In the genomic region with DNA sequence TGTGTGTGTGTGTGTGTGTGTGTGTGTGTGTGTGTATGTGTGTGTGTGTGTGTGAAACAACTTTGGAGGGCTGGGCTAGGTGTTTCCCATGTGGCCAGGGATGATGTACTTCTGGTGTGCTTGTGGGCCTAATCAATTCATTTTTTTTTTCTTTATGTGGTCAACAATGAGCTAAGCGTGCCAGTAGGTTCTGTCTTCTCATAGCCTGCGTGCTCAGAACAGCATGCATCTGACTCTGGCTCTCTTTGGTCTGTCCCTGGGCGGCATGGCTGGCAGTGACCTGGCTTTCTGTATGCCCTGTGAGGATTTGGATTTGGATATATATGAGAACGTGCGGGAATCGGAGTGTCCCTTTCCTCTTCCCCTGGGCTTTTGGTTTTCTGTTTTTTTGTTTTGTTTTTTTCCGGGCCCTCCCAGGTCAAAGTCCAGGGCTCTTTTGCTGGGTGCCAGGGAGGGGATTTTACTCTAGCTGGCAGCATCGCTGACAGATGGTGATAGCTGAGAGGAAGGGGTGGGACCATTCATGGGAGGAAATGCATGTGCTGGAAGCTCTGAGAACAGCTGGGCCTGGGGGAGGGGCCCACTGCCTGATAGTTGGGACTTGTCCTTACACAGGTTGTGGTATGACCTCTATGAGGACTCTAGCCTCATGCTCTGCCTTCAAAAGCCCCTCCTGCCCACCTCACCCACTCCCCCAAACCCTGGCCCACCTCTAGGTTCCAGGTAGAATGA, we compare ENCODE assay signal across 1 mouse cellular context.
A peak's percentile ranks its signal among the peaks of the same experiment; 100 is the strongest.
TF ChIP-seq lines count a peak whose summit lies in the region.

No protein-coding gene starts in this region.

TF ChIP-seq in MEL, 35 proteins besides CTCF, POLR2A, EP300 and RAD21 (continued from another document):
- TF ChIP-seq ZNF384 (IDR thresholded peaks at IDR 0.05; ENCODE audit: low read depth, low read length) (no peak), USF1 (IDR thresholded peaks at IDR 0.05; ENCODE audit: low read depth, low read length) (no peak), TAL1 (IDR thresholded peaks at IDR 0.05; ENCODE audit: low read length) (no peak), GABPA (IDR thresholded peaks at IDR 0.05; ENCODE audit: low read depth, low read length) (no peak), TCF12 (IDR thresholded peaks at IDR 0.05; ENCODE audit: low read depth, low read length) (peak; percentile 34; the same call in 1 of the 2 replicates), USF2 (IDR thresholded peaks at IDR 0.05; ENCODE audit: borderline replicate concordance in 1 of 2, insufficient read depth in 1 of 2, low read depth in 1 of 2, low read length in 2 of 2) (no peak), ETS1 (IDR thresholded peaks at IDR 0.05; ENCODE audit: low read depth, low read length) (peak; percentile 91), SIN3A (IDR thresholded peaks at IDR 0.05; ENCODE audit: low read length) (peak; percentile 88), MXI1 (IDR thresholded peaks at IDR 0.05; ENCODE audit: low read depth, low read length) (peak; percentile 80), POLR2AphosphoS2 (IDR thresholded peaks at IDR 0.05; ENCODE audit: low read length) (no peak), NELFE (IDR thresholded peaks at IDR 0.05; ENCODE audit: low read depth, low read length) (no peak), GATA1 (IDR thresholded peaks at IDR 0.05; ENCODE audit: low read depth, low read length) (peak; percentile 31; the same call in 1 of the 2 replicates), MYB (IDR thresholded peaks at IDR 0.05; ENCODE audit: low read depth, low read length) (no peak), ZKSCAN1 (IDR thresholded peaks at IDR 0.05; ENCODE audit: low read depth, low read length) (no peak), MAX (IDR thresholded peaks at IDR 0.05; ENCODE audit: low read length) (peak; percentile 52), NRF1 (IDR thresholded peaks at IDR 0.05; ENCODE audit: insufficient read depth, low read depth, low read length, poor library complexity, severe bottlenecking) (no peak)
